Mouse (Mus musculus) stomach, postnatal 0 days (tissue): Measurements from ENCODE around the gene Kctd13.

Experiments
- CTCF ChIP-seq: IDR thresholded peaks from 2 replicates; pipeline ENCODE4 v1.5.1; 2016; ENCODE audit warnings: antibody characterized with exemption, low read depth, mild to moderate bottlenecking, moderate library complexity
- EP300 ChIP-seq: optimal IDR thresholded peaks from 2 replicates; pipeline ENCODE3; 2016; ENCODE audit warnings: antibody characterized with exemption

- TF ChIP-seq CTCF (no peak), EP300 (no peak)
These were observed 38.7 kb downstream of the Kctd13 start for GRCm38 (mm10) chr7:126967361-126967760.
